Mouse (Mus musculus) ovary, postnatal 14 days (tissue): ENCODE measurements around the gene Aco1.

Experiments
- DNase-seq: peaks from one replicate; pipeline ENCODE4 v3.0.0; 2022; ENCODE audit warnings: low spot score

Gene Aco1

DNA sequence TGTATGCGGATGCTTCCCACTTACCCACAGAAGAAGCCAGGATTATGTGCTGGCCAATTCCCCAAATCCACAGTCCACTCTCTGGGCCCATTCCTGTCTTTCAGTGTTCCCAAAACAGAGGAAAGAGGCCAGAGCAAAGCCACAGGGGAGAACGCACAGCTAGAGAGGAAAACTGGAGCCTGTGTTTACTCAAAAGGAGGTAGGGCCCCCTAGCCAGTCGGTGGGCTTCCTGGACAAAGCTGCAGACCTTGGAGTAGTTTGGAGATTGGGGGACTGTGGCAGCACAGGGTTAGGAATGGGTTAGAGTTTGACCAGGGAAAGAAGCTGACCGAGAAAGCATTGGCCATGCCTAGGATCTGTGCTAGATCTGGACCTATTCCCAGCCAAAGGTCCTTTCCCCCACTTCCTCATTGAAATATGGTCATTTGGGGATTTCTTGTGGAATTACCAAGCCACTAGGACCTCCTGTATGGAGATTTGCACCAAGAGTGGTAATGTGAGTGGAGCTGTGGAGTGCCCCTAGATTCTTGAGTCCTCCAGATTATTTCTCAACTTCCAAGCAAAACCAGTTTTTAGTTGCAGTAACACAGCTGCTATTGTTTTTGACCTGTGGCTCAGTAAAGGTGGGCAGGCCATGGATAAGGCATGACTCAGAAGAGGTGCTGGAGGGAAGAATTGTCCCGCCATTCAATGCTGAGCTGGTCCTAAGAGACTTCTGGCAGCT is 14.8 kb downstream of the Aco1 start:
- no peak for DNase-seq

DNA sequence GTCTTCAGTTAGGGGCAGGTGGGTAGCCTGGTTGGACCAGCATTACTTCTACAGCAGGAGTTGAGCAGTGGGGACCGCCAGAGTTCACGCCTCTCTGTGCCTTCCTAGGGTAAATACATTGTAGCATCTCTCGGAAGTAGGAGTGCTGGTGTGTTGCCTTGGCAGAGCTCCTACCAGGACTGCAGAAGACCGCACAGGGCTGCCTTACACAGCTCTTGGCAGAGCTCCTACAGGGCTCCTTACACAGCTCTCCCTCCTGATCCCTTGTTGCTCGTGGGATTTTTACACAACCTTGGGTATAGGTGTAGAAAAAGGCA is 15.3 kb downstream of the Aco1 start:
- DNase-seq = no peak

DNA sequence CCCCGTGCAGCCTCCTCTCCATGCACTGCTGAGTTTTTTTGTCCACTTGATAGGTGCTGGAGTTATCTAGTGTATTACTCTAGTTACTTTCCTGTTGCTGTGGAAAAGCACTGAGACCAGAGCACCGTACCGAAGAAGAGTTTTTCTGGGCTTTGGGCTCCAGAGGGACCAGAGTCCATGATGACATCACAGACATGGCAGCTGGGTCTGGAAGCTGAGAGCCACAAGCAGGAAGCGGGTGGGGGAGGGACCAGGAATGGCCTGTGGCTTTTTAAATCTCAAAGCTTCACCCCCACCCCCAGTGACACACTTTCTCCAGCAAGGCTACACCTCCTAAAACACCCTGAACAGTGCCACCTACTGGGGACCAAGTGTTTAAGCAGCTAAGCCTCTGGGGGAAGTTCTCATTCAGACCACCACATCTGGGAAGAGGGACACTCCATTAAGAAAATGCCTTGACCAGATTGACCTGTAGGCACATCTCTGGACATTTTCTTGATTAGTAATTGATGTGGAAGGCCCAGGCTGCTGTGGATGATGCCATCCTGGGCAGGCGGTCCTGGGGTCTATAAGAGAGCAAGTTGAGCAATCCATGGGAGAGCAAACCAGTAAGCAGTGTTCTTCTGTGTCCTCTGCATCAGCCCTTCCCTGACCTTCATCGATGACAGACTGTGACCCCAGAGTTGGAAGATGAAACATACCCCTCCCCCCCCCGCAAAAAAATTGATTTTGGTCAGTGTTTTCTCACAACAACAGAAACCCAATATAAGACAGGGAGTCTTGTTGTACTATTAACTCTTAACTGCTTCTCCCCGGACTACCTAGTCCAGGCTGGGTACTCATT is 17.9 kb downstream of the Aco1 start:
- no peak for DNase-seq

DNA sequence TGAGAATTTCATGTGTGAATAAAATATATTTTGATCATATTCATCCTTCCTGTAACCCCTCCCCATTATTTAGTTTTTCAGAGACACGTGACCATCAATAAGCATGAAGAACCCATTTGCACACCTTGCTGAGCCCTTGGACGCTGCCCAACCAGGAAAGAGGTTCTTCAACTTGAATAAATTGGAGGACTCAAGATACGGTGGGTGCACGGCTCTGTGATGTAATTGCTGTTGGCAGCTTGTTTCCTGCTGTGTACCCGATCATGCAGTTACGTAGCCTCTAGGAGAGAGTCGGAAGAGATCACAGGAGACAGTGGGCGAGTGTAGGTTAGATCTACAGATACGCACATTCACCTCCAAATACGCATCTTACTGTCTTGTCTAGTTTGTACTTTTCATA is 20.8 kb downstream of the Aco1 start:
- DNase-seq = no peak

DNA sequence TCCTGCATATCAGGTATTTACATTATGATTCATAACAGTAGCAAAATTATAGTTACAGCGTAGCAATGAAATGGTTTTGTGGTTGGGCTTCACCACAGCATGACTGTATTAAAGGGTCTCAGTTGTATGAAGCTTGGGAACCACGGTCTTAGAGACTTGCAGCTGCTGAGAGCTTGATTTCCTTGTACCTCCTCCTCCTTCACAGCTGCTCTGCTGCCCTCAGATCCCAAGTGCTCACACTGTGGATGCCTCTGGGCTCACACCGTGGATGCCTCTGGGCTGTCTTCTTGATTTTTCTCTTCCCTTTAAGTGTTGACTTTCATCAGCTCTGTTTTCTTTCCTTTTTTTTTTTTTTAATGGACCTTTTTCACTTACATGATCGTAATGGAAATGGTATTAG is 28.6 kb downstream of the Aco1 start:
- DNase-seq = no peak

DNA sequence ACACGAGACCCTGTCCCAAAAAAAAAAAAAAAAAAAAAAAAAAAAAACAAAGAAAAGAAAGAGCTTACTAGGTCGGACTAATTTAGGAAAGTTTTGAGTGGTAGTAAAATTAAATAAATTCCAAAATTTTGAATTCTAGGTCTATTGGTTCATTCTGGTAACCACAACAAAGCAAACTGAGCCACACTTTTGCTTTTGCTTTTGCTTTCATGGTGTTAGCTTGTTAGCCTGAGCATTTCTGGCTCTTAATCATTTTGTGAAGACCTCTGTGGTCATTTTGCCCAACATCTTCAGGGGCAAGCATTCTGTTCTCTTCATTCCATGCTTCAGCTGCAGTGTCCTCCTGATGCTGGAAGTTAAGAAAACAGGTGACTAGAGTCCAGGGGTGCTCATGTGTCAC is 29.5 kb downstream of the Aco1 start:
- DNase-seq = no peak

DNA sequence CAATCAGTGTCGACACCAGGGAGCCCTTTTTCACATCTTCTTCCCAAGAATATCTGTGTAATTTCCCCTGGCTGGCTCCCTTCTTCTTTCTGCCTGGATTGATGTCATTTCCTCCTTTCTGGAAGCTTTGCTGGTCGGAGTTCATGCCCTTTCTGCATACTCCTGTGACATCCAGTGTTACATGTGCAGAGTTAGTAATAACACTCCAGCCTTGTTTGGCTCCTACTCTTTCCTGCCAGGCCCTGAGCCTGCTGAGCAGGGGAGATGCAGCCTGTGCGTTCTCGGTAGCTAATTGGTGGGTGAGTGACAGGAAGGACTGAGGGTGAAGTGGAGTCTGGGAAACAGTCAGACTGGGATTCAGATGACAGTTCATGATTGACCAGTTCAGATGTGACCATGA is 31.4 kb downstream of the Aco1 start:
- DNase-seq = no peak

DNA sequence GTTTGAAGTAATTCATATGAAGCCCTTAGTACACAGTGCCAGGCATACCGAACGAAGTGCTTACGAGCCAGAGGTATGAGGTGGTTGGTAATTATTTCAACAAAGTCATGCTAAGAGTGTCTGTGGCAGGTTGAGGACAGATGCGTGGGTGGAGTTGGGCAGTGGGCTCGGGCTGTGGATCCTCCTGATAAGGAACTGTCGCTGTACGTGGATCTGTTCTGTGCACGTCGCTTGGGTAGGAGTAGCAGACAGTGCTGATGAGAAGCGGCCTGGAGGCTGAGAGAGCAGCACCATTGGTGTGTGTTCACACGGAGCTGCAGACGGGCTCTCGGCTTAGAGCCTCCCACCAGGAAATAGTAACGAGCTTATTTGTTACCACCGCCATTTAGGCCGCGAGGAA is 35.7 kb downstream of the Aco1 start:
- DNase-seq = no peak

DNA sequence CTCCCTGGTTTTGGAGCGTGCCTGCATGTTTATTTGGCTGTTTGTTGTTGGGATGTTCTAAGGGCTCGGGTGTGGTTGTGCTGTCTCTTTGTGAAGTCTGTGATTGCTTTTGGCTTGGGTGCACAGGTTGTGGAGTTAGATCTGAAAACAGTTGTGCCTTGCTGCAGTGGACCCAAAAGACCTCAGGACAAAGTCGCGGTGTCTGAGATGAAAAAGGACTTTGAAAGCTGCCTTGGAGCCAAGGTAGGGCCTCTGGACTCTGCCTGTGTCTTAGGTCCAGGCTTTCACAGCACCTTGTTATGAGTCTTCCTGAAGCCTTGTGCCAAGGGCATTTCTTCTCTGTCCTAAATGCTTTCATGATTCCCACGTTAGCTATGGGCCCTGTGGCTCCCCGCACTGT is 37.2 kb downstream of the Aco1 start:
- no peak for DNase-seq

DNA sequence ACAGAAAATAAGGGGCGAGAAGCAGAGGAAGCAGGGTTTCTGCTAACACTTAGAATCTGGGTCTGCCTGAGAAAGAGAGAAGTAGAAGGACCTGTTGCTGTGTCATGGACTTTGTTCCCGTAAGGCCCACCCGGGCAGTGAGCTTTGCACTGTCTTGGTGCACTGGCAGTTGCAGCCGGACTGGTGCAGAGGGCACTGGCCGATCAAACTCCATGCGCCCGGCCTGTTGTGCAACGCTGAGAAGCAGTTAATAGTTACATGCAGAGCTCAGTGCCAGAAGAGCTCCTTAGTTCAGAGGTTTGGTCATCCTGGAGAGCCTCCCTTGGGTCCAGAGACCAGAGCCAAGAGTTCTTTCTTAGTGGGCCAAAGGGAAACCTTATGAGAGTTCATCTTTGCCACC is 38.8 kb downstream of the Aco1 start:
- DNase-seq = no peak

DNA sequence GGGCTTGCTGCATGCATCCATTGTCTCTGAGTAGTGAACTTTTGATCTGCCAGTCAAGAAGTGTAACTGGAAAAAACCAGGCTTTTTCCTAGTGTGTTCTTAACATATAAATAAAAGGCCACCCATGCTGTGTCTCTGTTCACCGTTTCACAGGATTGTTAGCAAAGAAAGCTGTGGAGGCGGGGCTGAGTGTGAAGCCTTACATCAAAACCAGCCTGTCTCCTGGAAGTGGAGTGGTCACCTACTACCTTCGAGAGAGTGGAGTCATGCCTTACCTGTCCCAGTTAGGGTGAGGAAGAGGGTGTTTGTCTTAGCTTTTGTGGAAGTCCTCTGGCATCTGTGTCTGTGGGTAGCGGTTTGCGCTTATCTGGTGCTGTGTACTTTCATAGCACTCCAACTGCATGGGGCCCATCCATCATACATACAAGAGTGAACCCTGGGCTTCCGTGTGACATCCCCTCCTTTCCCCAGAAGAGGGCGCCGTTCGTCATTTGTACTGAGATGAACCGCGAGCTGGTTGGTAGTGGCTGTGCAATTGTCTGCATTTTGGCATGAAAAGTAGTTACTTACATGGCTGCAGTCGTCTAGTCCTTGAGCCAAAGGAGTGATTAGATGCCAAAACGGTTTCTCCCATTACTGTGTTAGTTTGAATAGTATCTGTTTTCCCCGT is 39.9 kb downstream of the Aco1 start:
- peak; percentile 69 for DNase-seq

DNA sequence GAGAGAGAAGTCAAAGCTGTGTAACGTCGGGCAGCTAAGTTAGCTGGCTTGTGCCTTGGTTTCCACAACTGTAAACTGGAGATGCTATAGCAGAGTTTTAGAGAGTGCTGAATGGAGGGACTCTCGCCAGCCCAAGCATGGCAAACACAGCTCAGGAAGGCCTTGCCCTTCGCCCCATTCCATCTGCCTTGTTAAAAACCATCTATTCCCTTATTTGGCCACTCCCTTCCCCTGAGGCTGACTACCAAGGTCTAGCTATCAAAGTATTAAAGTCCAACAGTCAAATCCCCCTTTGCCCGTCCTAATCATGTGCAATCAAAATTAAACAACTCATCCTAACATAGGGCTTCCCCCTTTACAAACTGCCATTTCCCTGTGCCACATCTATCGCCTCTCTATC is 40.9 kb downstream of the Aco1 start:
- no peak for DNase-seq

DNA sequence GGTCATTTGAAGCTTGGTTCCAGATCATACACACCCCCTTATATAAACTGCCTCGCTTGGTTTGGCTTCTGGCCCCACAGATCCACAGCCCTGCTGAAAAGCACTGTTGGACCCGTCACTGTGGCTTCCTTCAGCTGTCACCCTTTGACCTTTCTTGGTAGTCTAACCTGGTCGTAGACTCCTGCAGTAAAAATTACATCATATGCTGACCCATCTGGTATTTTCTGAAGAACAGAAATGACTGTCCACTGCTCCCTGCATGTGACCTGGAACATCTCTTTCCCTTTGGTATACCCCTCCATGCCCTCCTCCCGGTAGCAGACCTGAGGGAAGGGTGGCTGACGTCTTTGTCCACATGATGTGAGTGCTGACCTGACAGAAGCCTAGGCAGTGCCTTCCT is 41.6 kb downstream of the Aco1 start:
- no peak for DNase-seq

DNA sequence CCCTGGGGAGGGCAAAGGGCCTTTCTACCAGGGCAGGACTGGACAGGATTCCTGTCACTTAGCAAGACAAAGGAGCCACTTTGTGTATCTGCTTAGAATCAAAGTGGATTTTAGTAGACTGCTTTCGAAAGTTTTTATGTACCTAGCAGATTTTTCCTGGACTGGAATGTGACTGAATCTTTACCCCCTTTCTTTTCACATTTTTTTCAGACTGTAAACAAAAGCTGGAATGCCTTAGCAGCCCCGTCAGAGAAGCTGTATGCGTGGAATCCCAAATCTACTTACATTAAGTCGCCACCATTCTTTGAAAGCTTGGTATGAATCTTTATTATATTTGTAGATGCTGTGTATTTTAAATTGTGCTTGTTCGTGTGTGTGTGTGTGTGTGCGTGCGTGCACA is 45.1 kb downstream of the Aco1 start:
- no peak for DNase-seq

DNA sequence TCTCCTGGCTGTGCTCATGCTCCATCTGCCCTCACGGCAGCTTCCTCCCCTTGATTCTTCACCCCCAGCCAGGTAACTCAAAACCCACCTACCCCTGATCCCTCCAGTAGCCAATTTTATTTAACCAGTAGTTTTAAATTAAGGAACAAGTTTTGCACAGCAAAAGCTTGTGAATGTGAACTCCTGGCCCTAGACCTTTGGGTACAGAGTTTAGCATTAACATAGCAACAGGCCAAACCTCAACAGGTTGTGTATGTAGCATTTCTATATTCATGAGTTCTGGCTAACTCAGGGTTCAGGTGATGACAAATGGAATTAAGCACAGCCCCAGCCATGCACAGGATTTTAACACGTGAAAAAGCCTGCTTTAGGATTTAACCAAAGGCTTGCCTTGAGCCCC is 49.4 kb downstream of the Aco1 start:
- DNase-seq = no peak

DNA sequence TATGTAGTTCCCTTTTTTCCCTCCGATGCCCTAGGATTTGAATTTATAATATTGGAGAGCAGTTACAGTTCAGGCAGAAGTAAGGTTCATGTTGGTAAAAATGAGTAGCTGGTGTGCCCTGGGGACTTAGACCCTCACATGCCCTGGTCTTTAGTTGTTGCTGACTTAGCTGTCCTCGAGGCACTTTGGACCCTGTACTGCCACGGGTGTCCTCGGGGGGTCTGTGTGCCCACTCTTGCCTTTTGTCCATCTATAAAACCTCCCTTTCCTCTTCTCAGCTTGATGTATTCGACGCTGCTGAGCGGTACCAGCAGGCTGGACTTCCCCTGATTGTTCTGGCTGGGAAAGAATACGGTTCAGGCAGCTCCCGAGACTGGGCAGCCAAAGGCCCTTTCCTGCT is 50.6 kb downstream of the Aco1 start:
- no peak for DNase-seq

DNA sequence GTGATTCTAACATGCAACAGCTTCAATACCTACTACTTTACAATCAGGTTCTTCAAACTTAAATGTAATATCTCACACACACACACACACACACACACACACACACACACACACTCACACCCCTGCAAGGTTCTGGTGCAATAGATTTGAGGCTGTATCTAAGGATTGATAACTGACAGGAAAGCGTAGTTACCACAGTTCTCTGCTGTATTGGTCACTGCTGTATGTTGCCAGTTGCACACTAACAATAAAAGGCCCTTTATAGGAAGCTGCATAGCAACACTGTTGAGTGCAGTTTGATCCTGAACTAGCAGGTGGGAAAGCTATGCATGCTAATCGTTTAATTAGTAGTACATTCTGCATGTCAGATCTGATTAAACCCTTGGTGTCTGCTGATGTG is 52.5 kb downstream of the Aco1 start:
- no peak for DNase-seq

DNA sequence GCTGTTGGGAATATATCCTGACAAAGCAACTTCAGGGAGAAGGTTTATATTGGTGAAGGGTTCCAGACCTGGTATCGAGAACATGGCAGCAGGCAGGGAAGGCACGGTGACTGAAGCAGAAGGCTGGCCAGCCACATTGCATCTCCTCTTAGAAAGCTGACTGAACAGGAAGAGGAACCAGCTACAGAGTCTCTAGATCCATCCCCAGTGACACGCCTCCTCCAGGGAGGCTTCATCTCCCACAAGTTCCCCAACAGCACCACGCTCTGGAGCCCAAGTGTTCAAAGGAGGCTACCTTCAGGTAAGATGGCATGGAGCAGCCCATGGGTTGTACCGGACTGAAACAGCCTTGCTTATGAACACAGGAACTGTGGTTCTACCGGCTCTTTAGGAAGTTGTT is 59.3 kb downstream of the Aco1 start:
- DNase-seq = no peak

DNA sequence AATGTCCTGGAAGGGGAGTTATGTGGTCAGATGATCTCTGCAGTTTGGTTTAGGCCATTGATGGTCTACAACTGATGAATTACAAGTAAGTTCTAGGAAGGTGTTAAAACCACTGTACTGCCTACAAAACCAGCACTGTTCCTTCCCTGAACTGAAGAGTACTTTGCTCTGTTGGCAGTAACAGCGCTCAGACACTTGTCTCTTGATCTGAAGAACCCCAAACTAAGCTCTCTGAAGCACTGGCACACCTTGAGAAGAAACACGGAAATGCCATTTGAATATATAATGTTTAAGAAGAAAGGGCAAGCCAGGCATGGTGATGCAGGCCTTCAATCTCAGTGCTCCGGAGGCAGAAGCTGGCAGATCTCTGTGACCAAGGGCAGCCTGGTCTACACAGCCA is 61.5 kb downstream of the Aco1 start:
- DNase-seq = no peak

DNA sequence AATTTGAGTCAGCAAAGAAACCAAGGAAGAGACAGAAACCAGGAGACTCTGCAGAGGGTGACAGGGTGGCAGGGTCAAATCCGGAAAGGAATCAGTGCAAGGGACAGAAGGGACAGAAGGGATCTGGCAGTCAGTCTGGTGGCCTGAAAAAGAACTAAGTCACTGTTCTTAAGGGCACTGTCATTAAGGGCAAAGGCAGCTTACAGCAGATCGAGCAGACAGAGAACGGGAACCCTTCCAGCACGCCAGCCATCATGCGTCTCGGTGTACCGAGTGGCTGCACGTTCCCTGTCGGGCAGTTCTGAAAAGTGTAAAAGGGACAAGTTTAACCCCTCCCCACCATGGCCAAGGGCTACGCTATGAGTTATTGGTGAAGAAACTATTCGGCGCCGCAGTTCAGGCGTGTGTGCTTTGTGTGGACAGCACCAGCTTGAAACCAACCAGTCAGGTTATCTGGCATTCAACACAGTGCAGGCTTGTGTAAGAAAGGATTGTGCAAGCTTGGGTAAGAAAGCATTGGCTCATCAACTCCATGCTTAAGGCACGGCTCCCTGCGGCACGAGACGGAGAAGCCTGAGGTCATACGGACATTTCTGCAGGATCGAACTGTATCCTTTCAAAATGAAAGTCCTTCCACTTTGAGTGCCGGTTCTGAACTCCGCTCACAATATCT is 62.5 kb downstream of the Aco1 start:
- DNase-seq = no peak

DNA sequence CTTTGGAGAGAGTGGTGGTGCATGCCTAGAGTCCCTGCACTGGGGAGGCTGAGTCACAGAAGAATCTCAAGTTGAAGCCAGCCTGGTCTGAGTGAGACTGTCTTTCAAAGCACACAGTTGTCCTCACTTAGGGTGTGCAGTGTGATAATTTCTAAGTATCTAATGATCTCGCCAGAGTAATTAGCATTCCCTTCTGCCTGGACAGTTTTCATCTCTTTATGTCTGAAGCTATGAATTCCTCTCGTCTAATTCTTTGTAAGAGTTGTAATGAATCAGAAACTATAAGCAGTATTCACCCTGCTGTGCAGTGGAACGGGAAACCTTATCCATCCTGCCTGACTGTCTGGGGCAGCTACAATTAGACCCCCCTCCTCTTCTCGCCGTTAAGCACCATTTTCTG is 64.8 kb downstream of the Aco1 start:
- no peak for DNase-seq

DNA sequence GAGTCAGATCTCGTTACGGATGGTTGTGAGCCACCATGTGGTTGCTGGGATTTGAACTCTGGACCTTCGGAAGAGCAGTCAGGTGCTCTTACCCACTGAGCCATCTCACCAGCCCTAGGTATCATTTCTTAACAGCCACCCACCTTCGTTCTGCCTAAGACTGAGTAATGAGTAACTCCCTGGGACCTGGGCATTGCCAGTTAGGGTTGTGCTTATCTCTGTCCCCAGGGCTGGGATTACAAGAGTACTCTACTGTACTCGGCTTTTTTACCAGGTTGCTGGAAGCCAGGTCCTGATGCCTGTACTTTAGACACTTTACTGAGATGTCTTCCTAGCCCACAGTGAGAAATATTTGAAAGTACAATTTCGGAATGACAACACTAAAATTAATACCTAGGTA is 69.3 kb downstream of the Aco1 start:
- no peak for DNase-seq

DNA sequence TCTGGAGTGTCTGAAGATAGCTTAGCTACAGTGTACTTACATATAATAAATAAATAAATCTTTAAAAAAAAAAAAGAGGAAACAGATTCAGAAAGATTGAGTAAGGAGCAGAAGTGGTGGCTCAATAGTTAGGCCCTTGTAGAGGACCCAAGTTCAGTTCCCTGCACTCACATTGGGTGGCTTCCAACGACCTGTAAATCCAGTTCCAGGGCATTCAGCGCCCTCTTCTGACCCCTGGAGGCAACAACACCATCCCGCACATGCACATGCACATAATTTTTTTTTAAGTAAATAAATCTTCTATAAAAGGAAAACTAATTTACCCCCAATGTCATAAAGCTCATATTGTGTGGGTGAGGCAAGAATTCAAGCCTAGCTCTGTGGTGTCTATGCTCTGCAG is 75.0 kb downstream of the Aco1 start:
- no peak for DNase-seq
